Mouse (Mus musculus) brain, embryonic 14.5 days (tissue): ENCODE results near the gene Bcorl1.

Source experiments
- CTCF ChIP-seq: fragments of 200-500 bp; IDR thresholded peaks from 2 replicates; pipeline ENCODE4 v1.5.1; 2012; ENCODE audit warnings: inconsistent platforms, mild to moderate bottlenecking, moderate library complexity, borderline replicate concordance; ENCODE audit not compliant: insufficient read depth, insufficient read length; ENCODE audit errors: extremely low read depth
- POLR2A ChIP-seq: fragments of 200-500 bp; IDR thresholded peaks from 2 replicates; pipeline ENCODE4 v1.6.1; 2012; ENCODE audit warnings: mild to moderate bottlenecking, inconsistent platforms, borderline replicate concordance; ENCODE audit not compliant: poor library complexity, insufficient read depth, insufficient read length, severe bottlenecking; ENCODE audit errors: extremely low read depth

DNA sequence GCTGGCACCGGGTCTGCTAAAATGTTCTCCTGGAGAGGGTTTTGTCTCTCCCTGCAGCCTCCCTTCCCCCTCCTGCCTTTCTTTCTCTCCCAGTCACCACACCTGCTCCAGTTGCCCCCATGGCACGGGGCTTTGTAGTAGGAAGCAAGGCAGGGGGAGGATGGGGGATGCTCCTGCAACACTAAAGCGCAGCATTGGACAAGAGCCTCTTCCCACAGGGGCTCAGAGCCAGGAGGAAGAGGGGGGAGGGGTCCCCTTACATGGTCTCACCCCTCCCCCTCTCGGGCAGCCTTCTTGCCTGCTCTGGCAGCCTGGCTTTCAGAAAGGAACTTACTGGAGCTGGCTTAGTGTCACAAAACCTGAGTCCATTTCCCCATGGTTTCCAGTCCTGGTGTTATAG lies 44.8 kb downstream of the Bcorl1 start:
- TF ChIP-seq CTCF (no peak), POLR2A (no peak)
